ENCODE assay signal across 18 mouse cellular contexts in the genomic region with DNA sequence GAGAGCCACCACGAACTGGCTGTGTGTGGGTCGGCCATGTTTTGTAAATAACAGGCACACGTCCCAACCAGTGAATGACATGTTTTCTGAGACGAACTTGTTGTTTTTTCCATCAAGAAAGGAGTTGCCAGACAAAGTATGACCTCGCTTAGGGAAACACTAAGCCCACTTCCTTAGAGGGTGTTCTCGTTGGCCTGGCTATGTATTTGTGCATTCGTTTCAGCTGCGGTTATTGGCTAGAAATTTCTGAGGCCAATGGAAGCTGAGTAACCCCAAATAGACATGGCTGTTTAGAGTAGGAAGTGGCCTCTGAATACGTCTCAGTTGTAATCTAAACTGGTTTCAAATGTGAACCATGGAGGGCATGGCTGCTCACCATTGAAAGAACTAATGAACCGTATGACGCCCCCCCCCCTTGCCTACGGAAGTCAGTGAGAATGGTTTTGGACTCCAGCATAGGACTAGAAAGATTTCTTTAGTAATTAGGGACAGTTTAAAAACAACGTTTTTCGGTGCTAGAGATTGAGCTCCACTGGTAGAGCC.
"Had no signal": no experiment of that assay in that cellular context is flagged by ENCODE, and none has a peak within 500 bp of the region (broad histone marks: within the 10 kb centered on the region; RNA-seq: fewer than 3 reads in every experiment).

No protein-coding gene starts in this region.

- H3K4me1 ChIP-seq: liver, embryonic 13.5 days; megakaryocyte, embryonic 14.5 days had no signal

- ATAC-seq: liver, postnatal 0 days; midbrain, embryonic 15.5 days had no signal

- H3K9me3 ChIP-seq: limb, embryonic 12.5 days; liver, embryonic 13.5 days; lung, embryonic 15.5 days; megakaryocyte, embryonic 14.5 days; midbrain, embryonic 15.5 days; neural tube, embryonic 12.5 days had no signal

- H3K27me3 ChIP-seq: limb, embryonic 12.5 days; liver, embryonic 13.5 days; lung, embryonic 15.5 days; megakaryocyte, embryonic 14.5 days; midbrain, embryonic 15.5 days; neural tube, embryonic 12.5 days had no signal

- H3K27ac ChIP-seq: limb, embryonic 12.5 days; liver, embryonic 13.5 days; lung, embryonic 15.5 days; macrophage; midbrain, embryonic 15.5 days; neural tube, embryonic 12.5 days had no signal

- H3K4me2 ChIP-seq: limb, embryonic 12.5 days; liver, embryonic 13.5 days; lung, embryonic 15.5 days; midbrain, embryonic 11.5 days; midbrain, embryonic 15.5 days; neural tube, embryonic 12.5 days had no signal

- DNase-seq: kidney, postnatal 10 days; layer of hippocampus, postnatal 36 days; liver; liver, embryonic 13.5 days; liver, postnatal 0 days; lung, postnatal 14 days; retina, postnatal 1 day; right cerebral cortex, postnatal 4 days; spleen, adult 18-20 months; thymus, adult 2 months; thymus, postnatal 25 days had no signal

- H3K9ac ChIP-seq: limb, embryonic 12.5 days; liver, embryonic 13.5 days; liver, postnatal 0 days; lung, embryonic 15.5 days; midbrain, embryonic 15.5 days; neural tube, embryonic 12.5 days had no signal

- H3K36me3 ChIP-seq: limb, embryonic 12.5 days; liver, embryonic 13.5 days; lung, embryonic 15.5 days; midbrain, embryonic 15.5 days; neural tube, embryonic 12.5 days had no signal

- H3K4me3 ChIP-seq: limb, embryonic 12.5 days; liver, embryonic 13.5 days; lung, embryonic 15.5 days; megakaryocyte, embryonic 14.5 days; midbrain, embryonic 15.5 days; neural tube, embryonic 12.5 days had no signal
